Mouse (Mus musculus) spleen, postnatal 36 days (tissue): ENCODE results near the gene Ppfia4.
"Not testable (repeated sequence)": the region's sequence is repeated elsewhere in the genome, so short reads cannot be mapped to it uniquely, and the experiment has no call there.

Experiments used
- DNase-seq, 2 experiments: peaks; one replicate each; pipeline ENCODE4 v3.0.0; 2022; ENCODE audit warnings: low spot score in 2 of 2, mixed read lengths in 1 of 2

Ppfia4 gene

GRCm38 (mm10) chr1:134272754-134273250 lies 59.9 kb downstream of the Ppfia4 start:
- no peak for DNase-seq

GRCm38 (mm10) chr1:134270026-134270425 lies 62.7 kb downstream of the Ppfia4 start:
- no peak for DNase-seq

GRCm38 (mm10) chr1:134265797-134266196 lies 66.9 kb downstream of the Ppfia4 start:
- no peak for DNase-seq

GRCm38 (mm10) chr1:134264341-134264740 lies 68.4 kb downstream of the Ppfia4 start:
- no peak for DNase-seq

- not testable (repeated sequence) for DNase-seq
These were observed 83.0 kb downstream of the Ppfia4 start for GRCm38 (mm10) chr1:134249681-134250080.
